Mouse (Mus musculus) forebrain, postnatal 0 days (tissue): ENCODE data around the gene Hivep2. TPM values are rescaled to one million over a fixed set of nuclear protein-coding genes. Genes with fewer than 3 reads are reported as not detected.

Source experiments
- ATAC-seq: fragments of 200-750 bp; cut with Nextera tagmentation; 2 replicates; pipeline ENCODE4 v1.8.0; 2017; ENCODE audit warnings: mild to moderate bottlenecking, moderate library complexity
- DNase-seq: peaks from one replicate; pipeline ENCODE4 v3.0.0-alpha.2; 2015
- H3K27ac ChIP-seq: fragments of 300-500 bp; sonication (generic); 2 replicates; pipeline ENCODE4 v1.5.1; 2014; ENCODE audit warnings: low read depth, mild to moderate bottlenecking, antibody characterized with exemption, low read length, moderate library complexity, mixed read lengths
- H3K27me3 ChIP-seq: fragments of 300-500 bp; sonication (generic); 2 replicates; pipeline ENCODE4 v1.6.1; 2014; ENCODE audit warnings: mild to moderate bottlenecking, low read length, mixed read lengths; ENCODE audit not compliant: insufficient read depth
- H3K36me3 ChIP-seq: fragments of 300-500 bp; sonication (generic); 2 replicates; pipeline ENCODE4 v1.6.1; 2014; ENCODE audit warnings: mild to moderate bottlenecking, moderate library complexity; ENCODE audit not compliant: insufficient read depth
- H3K4me1 ChIP-seq: fragments of 300-500 bp; sonication (generic); 2 replicates; pipeline ENCODE4 v1.6.1; 2014; ENCODE audit warnings: antibody characterized with exemption; ENCODE audit not compliant: insufficient read depth
- H3K4me2 ChIP-seq: fragments of 300-500 bp; sonication (generic); 2 replicates; pipeline ENCODE4 v1.6.1; 2014; ENCODE audit warnings: low read depth, mild to moderate bottlenecking, moderate library complexity
- H3K4me3 ChIP-seq: fragments of 300-500 bp; sonication (generic); 2 replicates; pipeline ENCODE4 v1.5.1; 2014; ENCODE audit warnings: low read depth, low read length, mixed read lengths
- H3K9ac ChIP-seq: fragments of 300-500 bp; sonication (generic); 2 replicates; pipeline ENCODE4 v1.6.1; 2014; ENCODE audit warnings: mild to moderate bottlenecking
- H3K9me3 ChIP-seq: fragments of 300-500 bp; sonication (generic); 2 replicates; pipeline ENCODE4 v1.6.1; 2016; ENCODE audit warnings: low read length
- CTCF ChIP-seq: sonication (generic); IDR thresholded peaks from 2 replicates; pipeline ENCODE4 v1.5.1; 2016; ENCODE audit warnings: antibody characterized with exemption, control low read depth, low read depth
- WGBS: fragments of 180-500 bp; shearing (Covaris S2); extraction: QIAGEN DNeasy Blood & Tissue Kit; methylation state at CpG from one replicate; pipeline ENCODE4 v1.1.7; 2014; 5-methylcytosine and 5-hydroxymethylcytosine counted together
- polyA plus RNA-seq: library from polyadenylated mRNA; unstranded; fragments of >200 nt; fragmentation: Nextera tagmentation; extraction: Ambion mirVana; gene quantifications from 2 replicates; pipeline ENCODE4 v1.2.1, GENCODE M21; 2015
- total RNA-seq: library from RNA; depleted of rRNA; stranded (reverse); fragments of >200 nt; gene quantifications from 2 replicates; pipeline ENCODE4 v1.2.3, GENCODE M21; 2014

The Hivep2 gene
- total and polyA plus RNA-seq, 2 experiments from 2014 or later = 22.9 to 55.4 TPM

DNA sequence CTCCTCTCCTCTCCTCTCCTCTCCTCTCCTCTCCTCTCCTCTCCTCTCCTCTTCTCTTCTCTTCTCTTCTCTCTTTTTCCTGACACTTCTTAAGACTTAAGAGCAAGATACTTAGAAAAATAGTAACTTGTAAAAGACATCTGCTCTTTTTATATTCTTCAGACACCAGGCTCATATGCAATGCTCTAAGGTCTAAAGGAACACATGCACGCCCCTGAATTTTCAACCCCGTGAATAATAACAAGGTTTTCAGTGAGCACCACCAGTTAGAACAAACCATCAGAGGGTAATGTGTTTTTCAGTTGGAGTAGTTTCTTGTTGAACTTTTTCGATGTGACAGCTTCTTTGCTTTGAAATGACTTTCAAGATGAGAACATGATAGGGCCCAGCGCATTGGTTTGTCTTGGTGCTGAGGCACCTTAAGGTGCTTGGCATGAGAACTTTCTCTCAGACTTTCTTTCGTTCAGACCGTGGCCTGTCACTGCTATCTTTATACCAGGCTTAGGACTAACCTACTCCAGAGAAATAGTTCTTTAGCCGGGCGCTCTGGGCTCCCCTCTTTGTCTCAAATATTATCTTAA is 86.3 kb downstream of the Hivep2 start:
- DNase-seq = no peak
- Histone ChIP-seq H3K27me3 (no peaks in the 10 kb centered on the region), H3K4me2 (no peak overlapping the region), H3K27ac (no peak overlapping the region), H3K9ac (no peak overlapping the region), H3K4me1 (peaks cover 27% of the 10 kb centered on the region), H3K4me3 (no peak overlapping the region), H3K9me3 (no peaks in the 10 kb centered on the region), H3K36me3 (no peaks in the 10 kb centered on the region)
- ATAC-seq = no peak
- WGBS = 90% methylated on average over 8 of the region's 8 CpGs
- no peak for TF ChIP-seq CTCF

DNA sequence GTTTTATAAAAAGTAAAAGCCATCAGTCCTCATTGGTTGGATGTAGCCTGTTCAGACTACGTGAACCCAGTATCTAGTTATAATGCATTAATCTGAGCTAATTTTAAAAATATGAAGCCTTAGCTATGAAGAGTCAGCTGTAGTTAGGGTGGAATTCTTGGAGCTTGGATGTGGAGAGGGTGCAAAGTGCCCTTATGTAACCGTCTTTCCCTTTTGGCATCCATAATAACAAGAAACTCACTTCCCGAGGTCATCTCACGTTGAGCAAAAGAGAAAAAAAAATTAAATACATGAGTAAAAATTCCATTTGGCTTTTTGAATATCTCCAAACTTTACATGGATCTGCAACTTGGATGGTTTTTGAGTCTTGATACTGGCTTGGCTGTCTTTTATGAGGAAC is 89.0 kb downstream of the Hivep2 start:
- no peak overlapping the region for H3K27ac ChIP-seq
- no peak overlapping the region for H3K4me2 ChIP-seq
- no peaks in the 10 kb centered on the region for H3K9me3 ChIP-seq
- no peak for TF ChIP-seq CTCF
- H3K9ac ChIP-seq = no peak overlapping the region
- no peaks in the 10 kb centered on the region for H3K36me3 ChIP-seq
- no peak for DNase-seq
- H3K4me1 ChIP-seq = peaks cover 22% of the 10 kb centered on the region
- no peak for ATAC-seq
- H3K27me3 ChIP-seq = no peaks in the 10 kb centered on the region
- no peak overlapping the region for H3K4me3 ChIP-seq
- 80% methylated on average over 4 of the region's 4 CpGs for WGBS

DNA sequence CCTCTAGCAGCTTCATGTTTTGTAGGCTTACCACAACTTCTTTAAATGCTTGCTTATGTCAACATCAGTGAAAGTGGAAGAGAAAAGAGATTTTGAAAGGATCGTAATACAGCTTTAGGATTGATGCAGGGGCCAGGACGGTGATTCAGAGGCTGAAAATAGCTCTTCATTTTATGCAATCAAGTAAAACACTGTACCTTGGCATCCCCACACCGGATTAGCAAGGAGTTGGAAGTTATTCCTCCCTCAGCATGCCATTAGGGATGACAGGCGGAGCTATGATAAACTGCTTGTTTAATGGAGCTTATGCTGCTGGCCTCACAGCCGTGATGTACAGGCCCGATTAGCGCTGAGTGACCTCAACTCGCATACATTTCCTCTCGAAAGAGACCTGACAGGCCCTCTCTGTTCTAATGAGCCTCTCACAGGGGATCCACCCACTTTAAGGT is 89.7 kb downstream of the Hivep2 start:
- no peak overlapping the region for H3K27ac ChIP-seq
- ATAC-seq = no peak
- DNase-seq = no peak
- no peak overlapping the region for H3K9ac ChIP-seq
- no peaks in the 10 kb centered on the region for H3K36me3 ChIP-seq
- H3K4me2 ChIP-seq = no peak overlapping the region
- no peak overlapping the region for H3K4me3 ChIP-seq
- no peaks in the 10 kb centered on the region for H3K9me3 ChIP-seq
- peaks cover 22% of the 10 kb centered on the region for H3K4me1 ChIP-seq
- 15% methylated on average over 9 of the region's 9 CpGs for WGBS
- no peak for TF ChIP-seq CTCF
- H3K27me3 ChIP-seq = no peaks in the 10 kb centered on the region

DNA sequence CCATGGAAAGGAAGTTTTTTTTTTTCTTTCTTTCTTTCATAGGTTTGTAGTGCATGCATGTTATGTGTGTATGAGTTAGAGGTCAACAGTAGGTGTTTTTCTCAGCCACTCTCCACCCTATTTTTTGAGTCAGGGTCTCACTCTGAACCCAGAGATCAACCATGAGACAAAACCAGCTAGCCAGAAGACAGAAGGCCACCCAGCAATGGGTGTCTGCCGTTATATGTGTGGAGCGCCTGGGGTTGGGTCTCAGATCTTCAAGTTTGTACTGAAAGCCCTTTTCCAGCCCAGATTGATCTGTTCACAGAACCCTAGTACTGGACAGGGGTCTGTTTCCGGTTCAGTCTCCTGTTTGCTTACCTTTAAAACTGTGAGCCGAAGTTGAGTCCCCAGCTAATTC is 90.2 kb downstream of the Hivep2 start:
- 71% methylated on average over 4 of the region's 4 CpGs for WGBS
- H3K4me1 ChIP-seq = peaks cover 22% of the 10 kb centered on the region
- no peaks in the 10 kb centered on the region for H3K27me3 ChIP-seq
- H3K9ac ChIP-seq = no peak overlapping the region
- H3K9me3 ChIP-seq = no peaks in the 10 kb centered on the region
- DNase-seq = no peak
- no peaks in the 10 kb centered on the region for H3K36me3 ChIP-seq
- ATAC-seq = no peak
- TF ChIP-seq CTCF = no peak
- no peak overlapping the region for H3K4me2 ChIP-seq
- no peak overlapping the region for H3K4me3 ChIP-seq
- no peak overlapping the region for H3K27ac ChIP-seq

DNA sequence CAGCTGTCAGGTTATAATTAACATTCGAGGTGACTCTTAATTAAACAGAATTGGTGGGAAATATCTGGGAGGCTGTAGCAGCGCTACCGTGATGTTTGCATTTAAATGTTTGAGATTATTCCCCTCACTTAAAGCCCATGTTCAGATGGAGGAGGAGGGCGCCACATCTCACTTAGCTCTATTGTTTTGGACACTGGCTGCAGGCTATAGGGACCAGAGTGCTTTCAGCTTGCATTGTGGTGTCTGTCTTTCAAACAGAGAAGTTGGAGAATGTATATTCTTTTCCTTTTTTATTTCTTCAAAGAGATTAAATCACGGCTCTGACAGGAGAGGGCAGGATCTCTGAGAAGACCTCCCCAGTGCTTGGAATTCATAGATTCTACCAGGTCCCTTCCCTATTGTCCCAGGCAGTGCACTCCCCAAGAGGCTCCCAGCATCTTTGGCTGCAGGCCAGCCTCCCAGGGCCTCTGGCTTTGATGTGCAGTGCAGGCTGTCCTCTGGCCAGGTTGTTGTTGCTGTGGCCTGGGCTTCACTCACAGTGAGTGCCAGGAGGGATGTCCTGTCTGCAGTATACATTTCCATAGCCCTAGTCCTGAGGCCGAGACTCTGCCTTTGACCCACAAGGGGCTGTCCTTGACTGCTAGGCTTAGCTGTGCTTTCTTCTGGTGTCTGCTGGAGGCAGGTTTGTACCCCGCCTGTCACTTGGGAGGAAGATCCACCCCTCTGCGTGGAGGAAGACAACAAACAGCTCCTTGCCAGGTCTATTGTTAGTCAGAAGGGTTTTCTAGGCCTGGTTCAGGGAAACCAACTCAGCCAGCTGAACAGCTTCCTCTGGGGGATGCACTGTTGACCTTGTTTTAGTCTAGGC is 90.9 kb downstream of the Hivep2 start:
- H3K36me3 ChIP-seq = no peaks in the 10 kb centered on the region
- no peak overlapping the region for H3K4me3 ChIP-seq
- H3K27me3 ChIP-seq = no peaks in the 10 kb centered on the region
- H3K9ac ChIP-seq = no peak overlapping the region
- no peak for TF ChIP-seq CTCF
- no peak overlapping the region for H3K4me2 ChIP-seq
- DNase-seq = no peak
- no peaks in the 10 kb centered on the region for H3K9me3 ChIP-seq
- H3K27ac ChIP-seq = peak overlapping the region; percentile 29; the same call in 1 of the 2 replicates
- WGBS = 21% methylated on average over 8 of the region's 8 CpGs
- ATAC-seq = peak; percentile 61
- peaks cover 22% of the 10 kb centered on the region for H3K4me1 ChIP-seq

DNA sequence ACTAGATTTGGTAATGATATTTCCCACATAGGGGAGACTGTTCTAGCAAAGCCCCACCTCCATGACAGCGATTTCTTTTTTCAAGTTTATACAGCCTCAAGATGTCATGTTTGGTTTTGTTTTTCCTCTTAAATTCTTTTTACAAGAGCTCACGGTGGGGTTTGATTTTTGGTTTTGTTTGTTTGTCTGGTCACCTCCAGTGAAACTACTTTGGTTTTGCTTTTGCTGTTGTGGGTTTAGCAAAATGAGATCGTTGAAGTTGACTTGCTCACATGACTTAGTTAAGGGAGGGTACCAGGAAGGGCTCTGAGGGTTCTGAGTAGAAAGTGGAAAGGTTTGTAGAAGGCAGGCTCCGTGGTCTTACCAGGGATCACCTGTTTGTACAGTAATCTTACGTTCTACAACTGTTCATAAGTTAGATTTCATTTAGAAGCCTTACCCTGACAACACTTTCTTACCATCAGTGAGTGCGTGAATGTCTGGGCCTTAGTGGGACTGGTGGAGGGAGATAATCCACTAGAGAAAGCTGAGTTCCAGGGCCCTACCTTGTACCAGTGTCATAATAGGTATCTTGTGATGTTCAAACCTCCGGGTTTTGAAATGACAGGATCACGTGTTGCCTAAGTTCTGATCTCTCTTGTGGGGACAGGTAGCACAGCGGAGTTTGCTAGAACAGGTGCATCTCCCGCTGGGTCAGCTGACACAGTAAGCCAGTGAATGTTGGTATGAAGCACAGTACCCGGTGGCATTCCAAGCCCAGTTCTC is 92.1 kb downstream of the Hivep2 start:
- no peak for DNase-seq
- WGBS = 91% methylated on average over 11 of the region's 11 CpGs

More for the DNA sequence above, 92.1 kb downstream of the Hivep2 start:
- Histone ChIP-seq H3K27me3 (no peaks in the 10 kb centered on the region), H3K4me1 (peaks cover 22% of the 10 kb centered on the region), H3K4me3 (no peak overlapping the region), H3K27ac (no peak overlapping the region), H3K4me2 (no peak overlapping the region), H3K9me3 (no peaks in the 10 kb centered on the region), H3K36me3 (no peaks in the 10 kb centered on the region), H3K9ac (no peak overlapping the region)
- ATAC-seq = no peak
- TF ChIP-seq CTCF = no peak
